Mouse (Mus musculus) gastrocnemius, adult 2 months (tissue): ENCODE results near the gene Zfc3h1. TPM values are rescaled to one million over a fixed set of nuclear protein-coding genes. Genes with fewer than 3 reads are reported as not detected.

Experiments
- DNase-seq: peaks from one replicate; pipeline ENCODE4 v3.0.0; 2022
- H3K27ac ChIP-seq: fragments of 200-600 bp; 2 replicates; pipeline ENCODE4 v1.8.1; 2022; ENCODE audit warnings: mild to moderate bottlenecking
- H3K4me3 ChIP-seq: fragments of 200-600 bp; 2 replicates; pipeline ENCODE4 v1.8.1; 2022; ENCODE audit warnings: mild to moderate bottlenecking, moderate library complexity
- CTCF ChIP-seq: fragments of 200-600 bp; IDR thresholded peaks from 2 replicates; pipeline ENCODE4 v1.8.1; 2022; ENCODE audit warnings: antibody characterized with exemption, mild to moderate bottlenecking, moderate library complexity
- intact Hi-C: fragments of 180-260 bp; cut with DNase I; formaldehyde crosslinking; loops from one replicate; pipeline ENCODE4 v1.15.1; 2025
- total RNA-seq, 2 experiments: library from RNA; stranded (reverse); gene quantifications; 2 replicates each; pipeline ENCODE4 v1.2.3; 2021

Zfc3h1 gene
- total RNA-seq, 2 experiments from 2014 or later = 13.0 to 14.5 TPM

GRCm38 (mm10) chr10:115468632-115469031 lies 83.9 kb downstream of the Zfc3h1 start:
- intact Hi-C loops = no loop called here
- no peak overlapping the region for H3K27ac ChIP-seq
- no peak for DNase-seq

GRCm38 (mm10) chr10:115469040-115469439 lies 84.3 kb downstream of the Zfc3h1 start:
- intact Hi-C loops = no loop called here
- no peak for TF ChIP-seq CTCF
- no peak for DNase-seq

More at GRCm38 (mm10) chr10:115468632-115469031, 83.9 kb downstream of the Zfc3h1 start:
- TF ChIP-seq CTCF = no peak
- H3K4me3 ChIP-seq = no peak overlapping the region

GRCm38 (mm10) chr10:115470621-115471334 lies 86.0 kb downstream of the Zfc3h1 start:
- Histone ChIP-seq H3K4me3 (peak overlapping the region; percentile 57), H3K27ac (no peak overlapping the region)
- DNase-seq = no peak
- TF ChIP-seq CTCF = no peak
- intact Hi-C loops = no loop called here

More at GRCm38 (mm10) chr10:115469040-115469439, 84.3 kb downstream of the Zfc3h1 start:
- H3K27ac ChIP-seq = no peak overlapping the region
- no peak overlapping the region for H3K4me3 ChIP-seq

- no peak for TF ChIP-seq CTCF
- DNase-seq = no peak
- H3K4me3 ChIP-seq = no peak overlapping the region
- intact Hi-C loops = no loop called here
- H3K27ac ChIP-seq = no peak overlapping the region
Observed at GRCm38 (mm10) chr10:115473213-115473961, 88.6 kb downstream of the Zfc3h1 start.

- no peak for TF ChIP-seq CTCF
- Histone ChIP-seq H3K27ac (no peak overlapping the region), H3K4me3 (no peak overlapping the region)
- no peak for DNase-seq
- intact Hi-C loops = no loop called here
Observed at GRCm38 (mm10) chr10:115475000-115475550, 90.3 kb downstream of the Zfc3h1 start.

GRCm38 (mm10) chr10:115476506-115476905 lies 91.7 kb downstream of the Zfc3h1 start:
- DNase-seq = no peak
- intact Hi-C loops = no loop called here
- no peak for TF ChIP-seq CTCF
- no peak overlapping the region for H3K4me3 ChIP-seq
- no peak overlapping the region for H3K27ac ChIP-seq

- Histone ChIP-seq H3K4me3 (peak overlapping the region; percentile 56), H3K27ac (peak overlapping the region; percentile 35; the same call in 1 of the 2 replicates)
- intact Hi-C loops = no loop called here
- no peak for DNase-seq
- TF ChIP-seq CTCF = no peak
Observed at GRCm38 (mm10) chr10:115478441-115479141, 93.8 kb downstream of the Zfc3h1 start.

Other genes starting within 250 kb of the Zfc3h1 start
- gene Tph2, start 199.9 kb upstream of the Zfc3h1 start, total RNA-seq = not detected
- 10 to 100 TPM; 44.5 to 45.6 TPM for gene Tbc1d15, start 133.5 kb upstream of the Zfc3h1 start, total RNA-seq
- 10 to 100 TPM; 47.1 to 66.2 TPM for gene Rab21, start 69.4 kb upstream of the Zfc3h1 start, total RNA-seq
- 10 to 100 TPM; 11.6 to 17.4 TPM for gene Tmem19, start 22.5 kb upstream of the Zfc3h1 start, total RNA-seq
- 10 to 100 TPM in 1 of 2 experiments, 1 to 10 TPM in 1; 5.3 to 11.1 TPM for gene Thap2, start 516 bp upstream of the Zfc3h1 start, total RNA-seq
- gene A930009A15Rik, start 185.0 kb downstream of the Zfc3h1 start, total RNA-seq = not detected
- not detected for gene Lgr5, start 202.8 kb downstream of the Zfc3h1 start, total RNA-seq